Mouse (Mus musculus): Measurements from ENCODE around the gene St3gal5.

GRCm38 (mm10) chr6:72121301-72121700 is 23.9 kb downstream of the St3gal5 start:
- TF ChIP-seq POLR2A (IDR thresholded peaks at IDR 0.05; ENCODE audit: low read depth, low read length), result no peak
- TF ChIP-seq ZKSCAN1 (IDR thresholded peaks at IDR 0.05; ENCODE audit: borderline replicate concordance, low read depth, low read length), result no peak
